ENCODE assay signal across 8 mouse cellular contexts in genomic region chr15:98579795-98580464, GRCm38 (mm10). TPM values are rescaled to one million over a fixed set of nuclear protein-coding genes. Genes with fewer than 3 reads are reported as not detected.
A peak's percentile ranks its signal among the peaks of the same experiment; 100 is the strongest.
DNase-seq lines count a peak whose midpoint lies in the region; ATAC-seq lines count a peak whose summit lies in the region.

No protein-coding gene starts in this region.

- H3K36me3 ChIP-seq in forebrain, embryonic 15.5 days = no peaks in the 10 kb centered on the region
- H3K36me3 ChIP-seq in hindbrain, embryonic 11.5 days (ENCODE audit: control insufficient read depth, insufficient read depth, low read length) = no peaks in the 10 kb centered on the region
- no peaks in the 10 kb centered on the region for H3K36me3 ChIP-seq in lung, embryonic 16.5 days (ENCODE audit: control insufficient read depth, insufficient read depth, low read length)

- H3K27me3 ChIP-seq in forebrain, embryonic 15.5 days = no peaks in the 10 kb centered on the region
- H3K27me3 ChIP-seq in hindbrain, embryonic 11.5 days (ENCODE audit: control insufficient read depth, insufficient read depth, low read length) = no peaks in the 10 kb centered on the region
- no peaks in the 10 kb centered on the region for H3K27me3 ChIP-seq in lung, embryonic 16.5 days (ENCODE audit: control insufficient read depth, insufficient read depth, low read depth, low read length)

- no peak overlapping the region for H3K27ac ChIP-seq in forebrain, embryonic 15.5 days (replicated peaks)
- no peak overlapping the region for H3K27ac ChIP-seq in hindbrain, embryonic 11.5 days (ENCODE audit: low read depth, low read length)
- no peak overlapping the region for H3K27ac ChIP-seq in lung, embryonic 16.5 days (ENCODE audit: low read length)

- peak; percentile 68 for DNase-seq in Muller cell, postnatal 12 days (ENCODE audit: inconsistent ontology term)
- DNase-seq in cerebellum, adult 11 months = peak; percentile 64
- peak; percentile 84 for DNase-seq in hindbrain, embryonic 11.5 days (ENCODE audit: low spot score)
- peak; percentile 65 for DNase-seq in layer of hippocampus, adult 9-11 months
- DNase-seq in retina, postnatal 7 days (ENCODE audit: low read depth, low spot score) = peak; percentile 87
- DNase-seq in urinary bladder, postnatal 25 days (ENCODE audit: low spot score) = peak; percentile 61

- peak; percentile 84 for ATAC-seq in forebrain, embryonic 15.5 days (replicated peaks)
- peak; percentile 66 for ATAC-seq in hindbrain, embryonic 11.5 days (ENCODE audit: low FRiP score)
- peak; percentile 85 for ATAC-seq in lung, embryonic 16.5 days (ENCODE audit: low read depth)

- 0 out of 2 replicates have a peak, but pooled peaks cover 11% of the 10 kb centered on the region for H3K4me1 ChIP-seq in forebrain, embryonic 15.5 days
- no peaks in the 10 kb centered on the region for H3K4me1 ChIP-seq in hindbrain, embryonic 11.5 days (replicated peaks; ENCODE audit: control insufficient read depth, insufficient read depth, low read length)
- H3K4me1 ChIP-seq in lung, embryonic 16.5 days (replicated peaks; ENCODE audit: control insufficient read depth, insufficient read depth, low read length) = no peaks in the 10 kb centered on the region

- H3K4me3 ChIP-seq in forebrain, embryonic 15.5 days = no peak overlapping the region
- H3K4me3 ChIP-seq in hindbrain, embryonic 11.5 days (ENCODE audit: low read depth, low read length) = no peak overlapping the region
- H3K4me3 ChIP-seq in lung, embryonic 16.5 days (ENCODE audit: low read length) = no peak overlapping the region

- 38% methylated on average over 5 of the region's 5 CpGs for whole genome bisulfite sequencing in forebrain, embryonic 15.5 days
- WGBS in hindbrain, embryonic 11.5 days = 45% methylated on average over 5 of the region's 5 CpGs
- 34% methylated on average over 5 of the region's 5 CpGs for WGBS in lung, embryonic 16.5 days

- no peaks in the 10 kb centered on the region for H3K9me3 ChIP-seq in forebrain, embryonic 15.5 days
- no peaks in the 10 kb centered on the region for H3K9me3 ChIP-seq in hindbrain, embryonic 11.5 days (ENCODE audit: control insufficient read depth, low read length)
- H3K9me3 ChIP-seq in lung, embryonic 16.5 days (ENCODE audit: control insufficient read depth, low read length) = no peaks in the 10 kb centered on the region

- no peak overlapping the region for H3K9ac ChIP-seq in forebrain, embryonic 15.5 days (replicated peaks)
- no peak overlapping the region for H3K9ac ChIP-seq in hindbrain, embryonic 11.5 days (ENCODE audit: low read depth, low read length)
- H3K9ac ChIP-seq in lung, embryonic 16.5 days (ENCODE audit: low read length) = no peak overlapping the region

- H3K4me2 ChIP-seq in forebrain, embryonic 15.5 days (replicated peaks) = no peak overlapping the region
- no peak overlapping the region for H3K4me2 ChIP-seq in hindbrain, embryonic 11.5 days (replicated peaks; ENCODE audit: low read depth, low read length)
- H3K4me2 ChIP-seq in lung, embryonic 16.5 days (ENCODE audit: low read depth, low read length) = no peak overlapping the region

RNA-seq across cellular contexts. Expression of gene 4930415O20Rik, which starts 9.1 kb away (rescaled TPM):
- polyA plus RNA-seq in forebrain, embryonic 15.5 days (2015; fragmentation: Nextera tagmentation; extraction: Ambion mirVana) = 0.56 TPM in 1 of 2 replicates, not detected in the other
- polyA plus RNA-seq in hindbrain, embryonic 11.5 days (2014; fragmentation: Nextera tagmentation; extraction: Ambion mirVana) = not detected in 2 replicates
- polyA plus RNA-seq in lung, embryonic 16.5 days (2015; fragmentation: Nextera tagmentation; extraction: Ambion mirVana) = not detected in 2 replicates

RNA-seq across cellular contexts. Expression of gene Ccnt1, which starts 9.2 kb away (rescaled TPM):
- polyA plus RNA-seq in forebrain, embryonic 15.5 days (2015; fragmentation: Nextera tagmentation; extraction: Ambion mirVana) = 66.5 and 72.0 TPM in 2 replicates
- polyA plus RNA-seq in hindbrain, embryonic 11.5 days (2014; fragmentation: Nextera tagmentation; extraction: Ambion mirVana) = 63.8 and 67.8 TPM in 2 replicates
- polyA plus RNA-seq in lung, embryonic 16.5 days (2015; fragmentation: Nextera tagmentation; extraction: Ambion mirVana) = 51.6 and 64.2 TPM in 2 replicates

RNA-seq across cellular contexts. Expression of gene Adcy6, which starts 29.9 kb away (rescaled TPM):
- 12.5 and 13.8 TPM in 2 replicates for polyA plus RNA-seq in forebrain, embryonic 15.5 days (2015; fragmentation: Nextera tagmentation; extraction: Ambion mirVana)
- 12.4 and 17.3 TPM in 2 replicates for polyA plus RNA-seq in hindbrain, embryonic 11.5 days (2014; fragmentation: Nextera tagmentation; extraction: Ambion mirVana)
- 21.5 and 21.7 TPM in 2 replicates for polyA plus RNA-seq in lung, embryonic 16.5 days (2015; fragmentation: Nextera tagmentation; extraction: Ambion mirVana)

RNA-seq across cellular contexts. Expression of gene Kansl2, which starts 45.9 kb away (rescaled TPM):
- polyA plus RNA-seq in forebrain, embryonic 15.5 days (2015; fragmentation: Nextera tagmentation; extraction: Ambion mirVana) = 140 and 152 TPM in 2 replicates
- polyA plus RNA-seq in hindbrain, embryonic 11.5 days (2014; fragmentation: Nextera tagmentation; extraction: Ambion mirVana) = 127 and 132 TPM in 2 replicates
- polyA plus RNA-seq in lung, embryonic 16.5 days (2015; fragmentation: Nextera tagmentation; extraction: Ambion mirVana) = 86.3 and 89.9 TPM in 2 replicates

RNA-seq across cellular contexts. Expression of gene Cacnb3, which starts 50.7 kb away (rescaled TPM):
- 134 and 138 TPM in 2 replicates for polyA plus RNA-seq in forebrain, embryonic 15.5 days (2015; fragmentation: Nextera tagmentation; extraction: Ambion mirVana)
- polyA plus RNA-seq in hindbrain, embryonic 11.5 days (2014; fragmentation: Nextera tagmentation; extraction: Ambion mirVana) = 41.3 and 42.9 TPM in 2 replicates
- 21.9 and 22.7 TPM in 2 replicates for polyA plus RNA-seq in lung, embryonic 16.5 days (2015; fragmentation: Nextera tagmentation; extraction: Ambion mirVana)
